ENCODE assay signal across 8 mouse cellular contexts in the genomic region with DNA sequence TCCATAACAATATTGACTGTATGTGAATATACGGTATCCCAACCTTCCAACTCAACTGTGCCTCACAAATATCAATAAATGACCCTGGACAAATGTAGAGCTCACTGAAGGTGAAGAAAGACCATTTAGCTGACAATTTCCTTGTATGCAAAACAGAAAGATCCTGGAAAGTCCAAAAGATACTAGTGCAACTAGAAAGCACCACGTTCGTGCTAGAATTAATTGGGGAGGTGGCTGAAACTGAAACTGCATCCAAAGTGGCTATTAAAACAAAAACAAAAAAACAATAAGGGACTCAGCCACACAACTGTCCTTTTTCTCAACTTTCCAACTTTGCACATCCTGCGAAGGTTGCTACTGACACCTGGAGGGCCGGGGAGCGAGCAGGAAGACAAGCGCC. TPM values are rescaled to one million over a fixed set of nuclear protein-coding genes. Genes with fewer than 3 reads are reported as not detected.
DNase-seq lines count a peak whose midpoint lies in the region; ATAC-seq and TF ChIP-seq lines count a peak whose summit lies in the region.

No protein-coding gene starts in this region.

- H3K4me2 ChIP-seq in liver, embryonic 13.5 days = peak overlapping the region; percentile 84

- H3K9me3 ChIP-seq in liver, embryonic 13.5 days (replicated peaks) = no peaks in the 10 kb centered on the region

- 5% methylated on average over 7 of the region's 7 CpGs for WGBS in heart, adult 2 months
- 10% methylated on average over 7 of the region's 7 CpGs for WGBS in thymus, adult 2 months
- WGBS in liver, embryonic 13.5 days (ENCODE audit: insufficient replicate concordance) = 8% methylated on average over 7 of the region's 7 CpGs

- H3K27ac ChIP-seq in heart, adult 2 months = peak overlapping the region; percentile 90
- H3K27ac ChIP-seq in thymus, adult 2 months (ENCODE audit: control insufficient read depth, insufficient read depth, low read length) = peak overlapping the region; percentile 49; the same call in 1 of the 2 replicates
- H3K27ac ChIP-seq in liver, embryonic 13.5 days = peak overlapping the region; percentile 84

- H3K79me2 ChIP-seq in heart, adult 2 months (replicated peaks; ENCODE audit: control insufficient read depth, insufficient read depth, low read length) = peaks cover 4% of the 10 kb centered on the region; the same call in 1 of the 2 replicates

- no peaks in the 10 kb centered on the region; the same call in 1 of the 2 replicates for H3K36me3 ChIP-seq in heart, adult 2 months (ENCODE audit: control insufficient read depth, insufficient read depth, low read length)
- H3K36me3 ChIP-seq in thymus, adult 2 months (ENCODE audit: control insufficient read depth, insufficient read depth, low read length) = no peaks in the 10 kb centered on the region
- H3K36me3 ChIP-seq in liver, embryonic 13.5 days = 0 out of 2 replicates have a peak, but pooled peaks cover 3% of the 10 kb centered on the region

- H3K27me3 ChIP-seq in heart, adult 2 months (ENCODE audit: control insufficient read depth, insufficient read depth, low read length) = no peaks in the 10 kb centered on the region
- H3K27me3 ChIP-seq in thymus, adult 2 months (ENCODE audit: control insufficient read depth, insufficient read depth, low read length) = no peaks in the 10 kb centered on the region
- no peaks in the 10 kb centered on the region for H3K27me3 ChIP-seq in liver, embryonic 13.5 days

- TF ChIP-seq POLR2A in heart, adult 2 months (IDR thresholded peaks at IDR 0.05; ENCODE audit: insufficient read depth, low read depth, low read length) = no peak
- TF ChIP-seq POLR2A in thymus, adult 2 months (IDR thresholded peaks at IDR 0.05; ENCODE audit: control insufficient read depth, extremely low read depth, insufficient read depth, low read length, poor library complexity) = no peak

- no peak for ATAC-seq in liver, embryonic 13.5 days (ENCODE audit: low read depth)

- peak overlapping the region; percentile 86 for H3K4me3 ChIP-seq in heart, adult 2 months
- peak overlapping the region; percentile 89 for H3K4me3 ChIP-seq in thymus, adult 2 months (ENCODE audit: control insufficient read depth, insufficient read depth, low read length)
- H3K4me3 ChIP-seq in liver, embryonic 13.5 days (replicated peaks) = peak overlapping the region; percentile 92

- intact Hi-C loops in heart, adult 2 months (cut with DNase I) = loop anchor here (2.0 to 10.0 kb wide), 2 partner anchors 36 to 334 kb away; no protein-coding TSS in a partner anchor
- intact Hi-C loops in heart, postnatal 25 days (cut with DNase I) = no loop called here

- peak overlapping the region; percentile 87 for H3K9ac ChIP-seq in heart, adult 2 months (ENCODE audit: low read depth, low read length)
- H3K9ac ChIP-seq in liver, embryonic 13.5 days = peak overlapping the region; percentile 88

- TF ChIP-seq EP300 in heart, adult 2 months (IDR thresholded peaks at IDR 0.05; ENCODE audit: insufficient read depth, low read depth, low read length) = no peak

- no peak for TF ChIP-seq CTCF in heart, adult 2 months (IDR thresholded peaks at IDR 0.05)
- no peak for TF ChIP-seq CTCF in thymus, adult 2 months (IDR thresholded peaks at IDR 0.05; ENCODE audit: borderline replicate concordance, control insufficient read depth, extremely low read depth, insufficient read depth, low read length, poor library complexity)

- peaks cover 3% of the 10 kb centered on the region for H3K4me1 ChIP-seq in heart, adult 2 months (ENCODE audit: control insufficient read depth, insufficient read depth, low read length)
- H3K4me1 ChIP-seq in thymus, adult 2 months (replicated peaks; ENCODE audit: control insufficient read depth, insufficient read depth, low read length) = peaks cover 3% of the 10 kb centered on the region; the same call in 1 of the 2 replicates
- peaks cover 40% of the 10 kb centered on the region for H3K4me1 ChIP-seq in liver, embryonic 13.5 days (replicated peaks)

- DNase-seq in heart, adult 2 months = no peak
- DNase-seq in heart, postnatal 25 days (ENCODE audit: low spot score) = no peak
- no peak for DNase-seq in thymus, adult 2 months
- DNase-seq in thymus, postnatal 10 days (ENCODE audit: low spot score in 2 of 2) = no peak
- no peak for DNase-seq in liver, embryonic 13.5 days
- DNase-seq in layer of hippocampus, adult 18-20 months (ENCODE audit: low spot score in 2 of 2) = no peak
- DNase-seq in thymus, adult 18-20 months = no peak
- no peak for DNase-seq in right cerebral cortex, adult 18-20 months

RNA-seq across cellular contexts. Expression of a gene that starts 4.5 kb away (rescaled TPM):
- total RNA-seq in heart, adult 2 months (2021) = 10 to 100 TPM; 30.0 to 31.9 TPM
- polyA plus RNA-seq in heart, adult 2 months (2012; rRNA removed) = 28.2 and 39.7 TPM in 2 replicates
- total RNA-seq in heart, postnatal 25 days (2021) = 10 to 100 TPM; 30.0 TPM
- polyA plus RNA-seq in thymus, adult 2 months (2012; rRNA removed) = 108 and 128 TPM in 2 replicates
- polyA plus RNA-seq in liver, embryonic 13.5 days (2015; fragmentation: Nextera tagmentation; extraction: Ambion mirVana) = 55.0 and 58.1 TPM in 2 replicates
- total RNA-seq in layer of hippocampus, adult 18-20 months (2021) = 10 to 100 TPM; 29.0 TPM

RNA-seq across cellular contexts. Expression of a gene that starts 4.6 kb away (rescaled TPM):
- 10 to 100 TPM; 32.4 to 36.1 TPM for total RNA-seq in heart, adult 2 months (2021)
- polyA plus RNA-seq in heart, adult 2 months (2012; rRNA removed) = 8.3 and 19.2 TPM in 2 replicates
- total RNA-seq in heart, postnatal 25 days (2021) = 10 to 100 TPM; 29.3 to 34.2 TPM
- 30.1 and 31.7 TPM in 2 replicates for polyA plus RNA-seq in thymus, adult 2 months (2012; rRNA removed)
- polyA plus RNA-seq in liver, embryonic 13.5 days (2015; fragmentation: Nextera tagmentation; extraction: Ambion mirVana) = 6.2 and 6.9 TPM in 2 replicates
- 100 to 1,000 TPM; 131 to 142 TPM for total RNA-seq in layer of hippocampus, adult 18-20 months (2021)
